Mouse (Mus musculus): ENCODE data around the gene Carf. TPM values are rescaled to one million over a fixed set of nuclear protein-coding genes. Genes with fewer than 3 reads are reported as not detected.

Carf gene
- polyA plus RNA-seq, 1 experiment from 2014 or later: 3.5 TPM

GRCm38 (mm10) chr1:60076411-60076810 is 21.6 kb upstream of the Carf start:
- Histone ChIP-seq H3K9ac (replicated peaks; ENCODE audit: low read depth) (no peak overlapping the region), H3K4me1 (ENCODE audit: insufficient read depth, low read depth, low read length) (no peaks in the 10 kb centered on the region), H3K4me2 (replicated peaks; ENCODE audit: low read depth, low read length) (no peak overlapping the region), H3K9me3 (ENCODE audit: low read length) (no peaks in the 10 kb centered on the region), H3K27me3 (replicated peaks; ENCODE audit: insufficient read depth, low read length) (no peaks in the 10 kb centered on the region), H3K36me3 (ENCODE audit: insufficient read depth, low read length) (no peaks in the 10 kb centered on the region), H3K27ac (ENCODE audit: low read length) (no peak overlapping the region), H3K4me3 (ENCODE audit: low read depth, low read length) (no peak overlapping the region)
- no peak for DNase-seq (ENCODE audit: low spot score)
- WGBS: 81% methylated on average over 6 of the region's 6 CpGs
- ATAC-seq: no peak
- TF ChIP-seq CTCF (IDR thresholded peaks at IDR 0.05) (no peak), EP300 (IDR thresholded peaks at IDR 0.05) (no peak)

GRCm38 (mm10) chr1:60096572-60097276 is 1.3 kb upstream of the Carf start:
- DNase-seq (ENCODE audit: low spot score): peak; percentile 7

GRCm38 (mm10) chr1:60097277-60098023 is 597 bp upstream of the Carf start:
- H3K36me3 ChIP-seq (ENCODE audit: insufficient read depth, low read length): no peaks in the 10 kb centered on the region

More at GRCm38 (mm10) chr1:60096572-60097276, 1.3 kb upstream of the Carf start:
- H3K9ac ChIP-seq (replicated peaks; ENCODE audit: low read depth): peak overlapping the region; percentile 29; the same call in 1 of the 2 replicates
- no peak overlapping the region for H3K27ac ChIP-seq (ENCODE audit: low read length)
- H3K9me3 ChIP-seq (ENCODE audit: low read length): no peaks in the 10 kb centered on the region
- 0 out of 2 replicates have a peak, but pooled peaks cover 3% of the 10 kb centered on the region for H3K4me1 ChIP-seq (ENCODE audit: insufficient read depth, low read depth, low read length)
- H3K4me2 ChIP-seq (replicated peaks; ENCODE audit: low read depth, low read length): peak overlapping the region; percentile 63
- no peaks in the 10 kb centered on the region for H3K27me3 ChIP-seq (replicated peaks; ENCODE audit: insufficient read depth, low read length)
- WGBS: 8% methylated on average over 13 of the region's 13 CpGs
- no peaks in the 10 kb centered on the region for H3K36me3 ChIP-seq (ENCODE audit: insufficient read depth, low read length)
- ATAC-seq: no peak
- H3K4me3 ChIP-seq (ENCODE audit: low read depth, low read length): peak overlapping the region; percentile 88
- no peak for TF ChIP-seq CTCF (IDR thresholded peaks at IDR 0.05)
- TF ChIP-seq EP300 (IDR thresholded peaks at IDR 0.05): no peak

GRCm38 (mm10) chr1:60098839-60099238 is 792 bp downstream of the Carf start:
- peak overlapping the region; percentile 90 for H3K9ac ChIP-seq (replicated peaks; ENCODE audit: low read depth)
- H3K4me2 ChIP-seq (replicated peaks; ENCODE audit: low read depth, low read length): peak overlapping the region; percentile 65
- ATAC-seq (no peak), DNase-seq (ENCODE audit: low spot score) (peak; percentile 11)
- no peaks in the 10 kb centered on the region for H3K9me3 ChIP-seq (ENCODE audit: low read length)
- H3K27ac ChIP-seq (ENCODE audit: low read length): peak overlapping the region; percentile 98
- 12% methylated on average over 9 of the region's 9 CpGs for WGBS
- H3K27me3 ChIP-seq (replicated peaks; ENCODE audit: insufficient read depth, low read length): no peaks in the 10 kb centered on the region
- H3K4me1 ChIP-seq (ENCODE audit: insufficient read depth, low read depth, low read length): 0 out of 2 replicates have a peak, but pooled peaks cover 3% of the 10 kb centered on the region
- H3K36me3 ChIP-seq (ENCODE audit: insufficient read depth, low read length): no peaks in the 10 kb centered on the region
- H3K4me3 ChIP-seq (ENCODE audit: low read depth, low read length): peak overlapping the region; percentile 88
- TF ChIP-seq CTCF (IDR thresholded peaks at IDR 0.05): no peak
- TF ChIP-seq EP300 (IDR thresholded peaks at IDR 0.05): no peak

More at GRCm38 (mm10) chr1:60097277-60098023, 597 bp upstream of the Carf start:
- under 1% methylated on average over 25 of the region's 25 CpGs for WGBS
- Histone ChIP-seq H3K27me3 (replicated peaks; ENCODE audit: insufficient read depth, low read length) (no peaks in the 10 kb centered on the region), H3K4me1 (ENCODE audit: insufficient read depth, low read depth, low read length) (0 out of 2 replicates have a peak, but pooled peaks cover 3% of the 10 kb centered on the region), H3K27ac (ENCODE audit: low read length) (peak overlapping the region; percentile 98; the same call in 1 of the 2 replicates), H3K9me3 (ENCODE audit: low read length) (no peaks in the 10 kb centered on the region), H3K9ac (replicated peaks; ENCODE audit: low read depth) (peak overlapping the region; percentile 90), H3K4me3 (ENCODE audit: low read depth, low read length) (peak overlapping the region; percentile 88), H3K4me2 (replicated peaks; ENCODE audit: low read depth, low read length) (peak overlapping the region; percentile 63)
- TF ChIP-seq CTCF (IDR thresholded peaks at IDR 0.05): no peak
- TF ChIP-seq EP300 (IDR thresholded peaks at IDR 0.05): peak; percentile 47; the same call in 1 of the 2 replicates
- ATAC-seq (peak; percentile 86), DNase-seq (ENCODE audit: low spot score) (peak; percentile 82)

- ATAC-seq (no peak), DNase-seq (ENCODE audit: low spot score) (no peak)
- H3K4me1 ChIP-seq (ENCODE audit: insufficient read depth, low read depth, low read length): no peaks in the 10 kb centered on the region
- no peak overlapping the region for H3K4me2 ChIP-seq (replicated peaks; ENCODE audit: low read depth, low read length)
- H3K9me3 ChIP-seq (ENCODE audit: low read length): no peaks in the 10 kb centered on the region
- H3K9ac ChIP-seq (replicated peaks; ENCODE audit: low read depth): no peak overlapping the region
- no peak overlapping the region for H3K27ac ChIP-seq (ENCODE audit: low read length)
- no peak for TF ChIP-seq EP300 (IDR thresholded peaks at IDR 0.05)
- H3K36me3 ChIP-seq (ENCODE audit: insufficient read depth, low read length): no peaks in the 10 kb centered on the region
- 93% methylated on average over 1 of the region's 1 CpGs for WGBS
- no peak overlapping the region for H3K4me3 ChIP-seq (ENCODE audit: low read depth, low read length)
- H3K27me3 ChIP-seq (replicated peaks; ENCODE audit: insufficient read depth, low read length): no peaks in the 10 kb centered on the region
Measured at GRCm38 (mm10) chr1:60104582-60104981, 6.5 kb downstream of the Carf start.

- no peak for TF ChIP-seq EP300 (IDR thresholded peaks at IDR 0.05)
- TF ChIP-seq CTCF (IDR thresholded peaks at IDR 0.05): no peak
- Histone ChIP-seq H3K4me3 (ENCODE audit: low read depth, low read length) (no peak overlapping the region), H3K9ac (replicated peaks; ENCODE audit: low read depth) (no peak overlapping the region), H3K36me3 (ENCODE audit: insufficient read depth, low read length) (no peaks in the 10 kb centered on the region), H3K4me1 (ENCODE audit: insufficient read depth, low read depth, low read length) (no peaks in the 10 kb centered on the region), H3K27me3 (replicated peaks; ENCODE audit: insufficient read depth, low read length) (no peaks in the 10 kb centered on the region), H3K9me3 (ENCODE audit: low read length) (no peaks in the 10 kb centered on the region), H3K27ac (ENCODE audit: low read length) (no peak overlapping the region), H3K4me2 (replicated peaks; ENCODE audit: low read depth, low read length) (no peak overlapping the region)
- ATAC-seq (no peak), DNase-seq (ENCODE audit: low spot score) (no peak)
- 71% methylated on average over 7 of the region's 7 CpGs for WGBS
Measured at GRCm38 (mm10) chr1:60117721-60118455, 19.8 kb downstream of the Carf start.
